Mouse (Mus musculus) myocyte (in vitro differentiated cells): ENCODE data around the gene Lin7b. TPM values are rescaled to one million over a fixed set of nuclear protein-coding genes. Genes with fewer than 3 reads are reported as not detected.
"Not testable (repeated sequence)": the region's sequence is repeated elsewhere in the genome, so short reads cannot be mapped to it uniquely, and the experiment has no call there.

Experiments used
- H3K27me3 ChIP-seq: one replicate; pipeline ENCODE4 v1.6.1; 2011; ENCODE audit not compliant: control insufficient read depth, insufficient read depth, insufficient read length
- H3K36me3 ChIP-seq: one replicate; pipeline ENCODE4 v1.6.1; 2011; ENCODE audit not compliant: control insufficient read depth, insufficient read depth
- H3K4me2 ChIP-seq: one replicate; pipeline ENCODE4 v1.6.1; 2011; ENCODE audit warnings: low read depth, control low read depth
- H3K4me3 ChIP-seq: one replicate; pipeline ENCODE4 v1.5.1; 2011; ENCODE audit warnings: mild to moderate bottlenecking, control low read depth, moderate library complexity
- H3K79me2 ChIP-seq: one replicate; pipeline ENCODE4 v1.6.1; 2011; ENCODE audit not compliant: control insufficient read depth, insufficient read depth
- H3ac ChIP-seq: one replicate; pipeline ENCODE4 v1.6.1; 2011; ENCODE audit not compliant: control insufficient read depth, insufficient read length
- CEBPB ChIP-seq: IDR thresholded peaks from 2 replicates; pipeline ENCODE4 v1.6.1; 2011; ENCODE audit warnings: mild to moderate bottlenecking, moderate library complexity; ENCODE audit not compliant: poor library complexity, insufficient read depth, severe bottlenecking
- E2F4 ChIP-seq: IDR thresholded peaks from one replicate; pipeline ENCODE4 v1.6.1; 2011; ENCODE audit warnings: mild to moderate bottlenecking, control low read depth, moderate library complexity; ENCODE audit not compliant: insufficient read depth
- MAX ChIP-seq: IDR thresholded peaks from one replicate; pipeline ENCODE4 v1.6.1; 2011; ENCODE audit warnings: low read depth, mild to moderate bottlenecking, control low read depth
- MYOD1 ChIP-seq, 3 experiments: IDR thresholded peaks; one replicate each; pipeline ENCODE4 v1.6.1; 2011; ENCODE audit warnings: control low read depth in 2 of 3, low read depth in 2 of 3, mild to moderate bottlenecking in 2 of 3, moderate library complexity in 1 of 3; ENCODE audit not compliant: insufficient read length in 2 of 3, control insufficient read depth in 1 of 3
- MYOG ChIP-seq, 3 experiments: IDR thresholded peaks; one replicate each; pipeline ENCODE4 v1.6.1; 2011; ENCODE audit warnings: control low read depth in 2 of 3, low read depth in 2 of 3, mild to moderate bottlenecking in 2 of 3; ENCODE audit not compliant: insufficient read length in 2 of 3, control insufficient read depth in 1 of 3, insufficient read depth in 1 of 3
- POLR2A ChIP-seq: IDR thresholded peaks from one replicate; pipeline ENCODE4 v1.6.1; 2011; ENCODE audit warnings: low read depth, mild to moderate bottlenecking, control low read depth, moderate library complexity; ENCODE audit not compliant: insufficient read length
- POLR2AphosphoS2 ChIP-seq: IDR thresholded peaks from one replicate; pipeline ENCODE4 v1.6.1; 2011; ENCODE audit warnings: low read depth, control low read depth; ENCODE audit not compliant: insufficient read length
- REST ChIP-seq: IDR thresholded peaks from one replicate; pipeline ENCODE4 v1.6.1; 2011; ENCODE audit warnings: mild to moderate bottlenecking, control low read depth, moderate library complexity; ENCODE audit not compliant: insufficient read depth, insufficient read length
- SRF ChIP-seq: IDR thresholded peaks from one replicate; pipeline ENCODE4 v1.6.1; 2011; ENCODE audit warnings: low read depth; ENCODE audit not compliant: control insufficient read depth, insufficient read length
- TCF12 ChIP-seq: IDR thresholded peaks from one replicate; pipeline ENCODE4 v1.6.1; 2011; ENCODE audit warnings: mild to moderate bottlenecking, control low read depth; ENCODE audit not compliant: poor library complexity, insufficient read depth, severe bottlenecking
- TCF3 ChIP-seq: IDR thresholded peaks from one replicate; pipeline ENCODE4 v1.6.1; 2011; ENCODE audit warnings: low read depth, control low read depth; ENCODE audit not compliant: insufficient read length
- USF1 ChIP-seq: IDR thresholded peaks from one replicate; pipeline ENCODE4 v1.6.1; 2011; ENCODE audit warnings: low read depth, mild to moderate bottlenecking, control low read depth, moderate library complexity
- polyA plus RNA-seq: library from polyadenylated mRNA; unstranded; fragments of >200 nt; fragmentation: generic; extraction: Trizol; gene quantifications from one replicate; pipeline ENCODE4 v1.2.1, GENCODE M21; 2012; ENCODE audit warnings: missing spikeins

Lin7b gene
- polyA plus RNA-seq, 1 experiment: 2.4 TPM

GRCm38 (mm10) chr7:45401521-45402085, 31.2 kb upstream of the Lin7b start:
- Histone ChIP-seq H3K79me2 (no peaks in the 10 kb centered on the region), H3K4me3 (no peak overlapping the region), H3K27me3 (peaks cover 6% of the 10 kb centered on the region), H3K36me3 (no peaks in the 10 kb centered on the region), H3ac (no peak overlapping the region), H3K4me2 (no peak overlapping the region)
- no peak for TF ChIP-seq MAX
- TF ChIP-seq MYOD1 (IDR thresholded peaks at IDR 0.05; ENCODE audit: control insufficient read depth in 1 of 3, insufficient read length in 2 of 3, low read depth in 2 of 3): no peak
- no peak for TF ChIP-seq CEBPB
- TF ChIP-seq TCF3: no peak
- no peak for TF ChIP-seq TCF12
- no peak for TF ChIP-seq SRF
- TF ChIP-seq POLR2AphosphoS2: no peak
- no peak for TF ChIP-seq REST
- no peak for TF ChIP-seq USF1
- TF ChIP-seq POLR2A: no peak
- TF ChIP-seq MYOG (IDR thresholded peaks at IDR 0.05; ENCODE audit: control insufficient read depth in 1 of 3, insufficient read depth in 1 of 3, insufficient read length in 2 of 3, low read depth in 2 of 3): no peak
- no peak for TF ChIP-seq E2F4

- Histone ChIP-seq H3K27me3 (no peaks in the 10 kb centered on the region), H3K79me2 (peaks cover 34% of the 10 kb centered on the region), H3K4me2 (peak overlapping the region; percentile 77), H3K36me3 (peaks cover 16% of the 10 kb centered on the region), H3K4me3 (peak overlapping the region; percentile 98), H3ac (no peak overlapping the region)
- TF ChIP-seq TCF3: no peak
- no peak for TF ChIP-seq POLR2AphosphoS2
- TF ChIP-seq CEBPB: no peak
- no peak for TF ChIP-seq MAX
- no peak for TF ChIP-seq REST
- TF ChIP-seq MYOD1 (IDR thresholded peaks at IDR 0.05; ENCODE audit: control insufficient read depth in 1 of 3, insufficient read length in 2 of 3, low read depth in 2 of 3): no peak
These were observed 26.4 kb upstream of the Lin7b start for GRCm38 (mm10) chr7:45396787-45397186.

- Histone ChIP-seq H3K36me3 (peaks cover 19% of the 10 kb centered on the region), H3K4me3 (peak overlapping the region; percentile 98), H3K79me2 (peaks cover 39% of the 10 kb centered on the region), H3K4me2 (peak overlapping the region; percentile 77)
- H3ac ChIP-seq, H3K27me3 ChIP-seq: not testable (repeated sequence)
These were observed 26.0 kb upstream of the Lin7b start for GRCm38 (mm10) chr7:45396337-45396775.

GRCm38 (mm10) chr7:45395578-45396336, 25.4 kb upstream of the Lin7b start, which contains the start of gene Snrnp70:
Snrnp70 (minus strand) TSS chr7:45395742.
- no peaks in the 10 kb centered on the region for H3K27me3 ChIP-seq
- peak within 1 kb of the TSS; percentile 98 for H3K4me3 ChIP-seq
- TF ChIP-seq E2F4: no peak
- TF ChIP-seq MYOD1 (IDR thresholded peaks at IDR 0.05; ENCODE audit: control insufficient read depth in 1 of 3, insufficient read length in 2 of 3, low read depth in 2 of 3): no peak
- no peak for TF ChIP-seq MAX
- peak; percentile 77 for TF ChIP-seq SRF
- no peak for TF ChIP-seq TCF3
- peak; percentile 96 for TF ChIP-seq POLR2AphosphoS2
- TF ChIP-seq REST: peak; percentile 25
- TF ChIP-seq CEBPB: no peak
- TF ChIP-seq USF1: no peak
- peak; percentile 87 for TF ChIP-seq POLR2A
- no peak for TF ChIP-seq MYOG (IDR thresholded peaks at IDR 0.05; ENCODE audit: control insufficient read depth in 1 of 3, insufficient read depth in 1 of 3, insufficient read length in 2 of 3, low read depth in 2 of 3)
- TF ChIP-seq TCF12: no peak
- peak within 1 kb of the TSS; percentile 94 for H3K4me2 ChIP-seq
- peaks cover 23% of the 10 kb centered on the region for H3K36me3 ChIP-seq
- H3ac ChIP-seq: peak within 1 kb of the TSS; percentile 26
- peaks cover 43% of the 10 kb centered on the region for H3K79me2 ChIP-seq

- Histone ChIP-seq H3K79me2 (peaks cover 50% of the 10 kb centered on the region), H3K27me3 (no peaks in the 10 kb centered on the region), H3K4me2 (peak overlapping the region; percentile 94), H3K36me3 (peaks cover 29% of the 10 kb centered on the region), H3ac (peak overlapping the region; percentile 26), H3K4me3 (peak overlapping the region; percentile 98)
- TF ChIP-seq E2F4: no peak
- no peak for TF ChIP-seq MAX
- TF ChIP-seq USF1: no peak
- TF ChIP-seq TCF12: no peak
- TF ChIP-seq POLR2A: no peak
- TF ChIP-seq SRF: no peak
These were observed 24.8 kb upstream of the Lin7b start for GRCm38 (mm10) chr7:45395129-45395541.
